Mouse (Mus musculus) embryo, embryonic 10.5 days (tissue): Measurements from ENCODE around the gene Golm1.

Experiments used
- DNase-seq: peaks from one replicate; pipeline ENCODE4 v3.0.0-alpha.2; 2015; ENCODE audit warnings: low spot score

Golm1 gene

GRCm38 (mm10) chr13:59590691-59591090 is 84.9 kb downstream of the Golm1 start:
- no peak for DNase-seq

GRCm38 (mm10) chr13:59589672-59590071 is 85.9 kb downstream of the Golm1 start:
- no peak for DNase-seq

GRCm38 (mm10) chr13:59587201-59587600 is 88.4 kb downstream of the Golm1 start:
- DNase-seq: no peak

GRCm38 (mm10) chr13:59585648-59586005 is 90.0 kb downstream of the Golm1 start:
- DNase-seq: peak; percentile 49

GRCm38 (mm10) chr13:59584947-59585647 is 90.5 kb downstream of the Golm1 start, which contains the start of the genes Agtpbp1 and Naa35:
Agtpbp1 (minus strand) TSS chr13:59585227.
Naa35 (plus strand) TSS chr13:59585259.
- peak; percentile 99 for DNase-seq
